In genomic region chr5:116420759-116421225, GRCm38 (mm10) we compare ENCODE assay signal across 8 mouse cellular contexts. TPM values are rescaled to one million over a fixed set of nuclear protein-coding genes. Genes with fewer than 3 reads are reported as not detected.
A peak's percentile ranks its signal among the peaks of the same experiment; 100 is the strongest.
DNase-seq lines count a peak whose midpoint lies in the region; ATAC-seq lines count a peak whose summit lies in the region.

No protein-coding gene starts in this region.

- no peaks in the 10 kb centered on the region for H3K27me3 ChIP-seq in midbrain, embryonic 11.5 days (ENCODE audit: control insufficient read depth, insufficient read depth, low read length)

- H3K9me3 ChIP-seq in midbrain, embryonic 11.5 days (ENCODE audit: control insufficient read depth, low read length) = no peaks in the 10 kb centered on the region

- H3K4me3 ChIP-seq in midbrain, embryonic 11.5 days (ENCODE audit: low read depth, low read length) = no peak overlapping the region

- peaks cover 24% of the 10 kb centered on the region for H3K4me1 ChIP-seq in midbrain, embryonic 11.5 days (ENCODE audit: control insufficient read depth, insufficient read depth, low read length)

- no peak overlapping the region for H3K9ac ChIP-seq in midbrain, embryonic 11.5 days (ENCODE audit: low read length)

- WGBS in midbrain, embryonic 11.5 days = 4% methylated on average over 6 of the region's 6 CpGs

- peak; percentile 27 for DNase-seq in kidney, postnatal 10 days
- no peak for DNase-seq in kidney, adult 8-10 months
- DNase-seq in brain, embryonic 18.5 days (ENCODE audit: low read depth, low spot score) = peak; percentile 28
- DNase-seq in heart, adult 18-20 months = peak; percentile 61 to 63
- peak; percentile 25 to 36 for DNase-seq in layer of hippocampus, postnatal 36 days
- peak; percentile 92 for DNase-seq in midbrain, embryonic 11.5 days (ENCODE audit: low spot score, missing footprints)
- DNase-seq in thymus, postnatal 4 days = no peak
- DNase-seq in kidney, postnatal 36 days = no peak

- peak overlapping the region; percentile 28 for H3K27ac ChIP-seq in midbrain, embryonic 11.5 days (ENCODE audit: low read depth, low read length)

- peak; percentile 61; the same call in 1 of the 2 replicates for ATAC-seq in midbrain, embryonic 11.5 days (ENCODE audit: low FRiP score)

- H3K4me2 ChIP-seq in midbrain, embryonic 11.5 days = 0 out of 2 replicates have a peak overlapping the region, but pooled peaks have one; percentile 6

- no peaks in the 10 kb centered on the region for H3K36me3 ChIP-seq in midbrain, embryonic 11.5 days (ENCODE audit: control insufficient read depth, insufficient read depth, low read length)

RNA-seq across cellular contexts. Expression of gene Hspb8, which starts 1.9 kb away (rescaled TPM):
- 100 to 1,000 TPM; 423 to 471 TPM for total RNA-seq in heart, adult 18-20 months (2021)
- total RNA-seq in layer of hippocampus, postnatal 36 days (2021) = 10 to 100 TPM in 1 of 2 experiments, 1 to 10 TPM in 1; 8.2 to 13.9 TPM
- polyA plus RNA-seq in midbrain, embryonic 11.5 days (2014; fragmentation: Nextera tagmentation; extraction: Ambion mirVana) = 5.5 and 6.1 TPM in 2 replicates

Comparison
In these comparisons a context has a peak if more than half of its experiments do, and no peak if none do; other contexts are left out.
1. DNase-seq: peak in kidney, postnatal 10 days (single experiment), brain, embryonic 18.5 days (single experiment), heart, adult 18-20 months (2 of 2), layer of hippocampus, postnatal 36 days (2 of 2) and midbrain, embryonic 11.5 days (single experiment); none in kidney, adult 8-10 months (0 of 2), thymus, postnatal 4 days (single experiment) and kidney, postnatal 36 days (0 of 2).
2. RNA of gene Hspb8, which starts 1.9 kb away (total RNA-seq): 423 to 471 TPM in heart, adult 18-20 months; 8.2 to 13.9 TPM in layer of hippocampus, postnatal 36 days; every median in the first group is over 10 times any median in the second.